17 mouse cellular contexts compared by ENCODE assay signal in the genomic region with DNA sequence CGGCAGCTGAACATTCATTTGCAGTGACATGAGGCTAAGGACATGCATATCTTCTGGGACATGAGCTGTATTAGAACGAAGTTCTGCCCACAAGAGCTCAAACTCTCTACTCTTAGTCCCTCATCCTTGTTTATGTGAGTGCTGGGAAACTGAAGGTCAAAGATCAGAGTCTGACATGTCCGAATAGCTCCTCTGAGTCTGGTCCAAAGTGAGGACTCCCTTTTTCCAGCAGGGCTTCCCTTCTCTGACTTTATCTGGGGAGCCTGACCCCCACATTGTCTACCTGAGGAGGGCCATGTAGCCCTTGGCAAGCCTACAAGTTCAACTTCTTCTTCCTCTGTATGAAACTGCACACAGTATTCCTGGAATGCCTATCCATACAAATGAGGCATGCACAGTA.
"Had no signal": no experiment of that assay in that cellular context is flagged by ENCODE, and none has a peak within 500 bp of the region (broad histone marks: within the 10 kb centered on the region; RNA-seq: fewer than 3 reads in every experiment).

No protein-coding gene starts in this region.

- ATAC-seq: lung, postnatal 0 days; midbrain, embryonic 13.5 days; midbrain, embryonic 15.5 days had no signal

- DNase-seq: lung, adult 2 months; lung, postnatal 14 days; lung, postnatal 36 days; right cerebral cortex, postnatal 14 days; thymus, adult 2 months; thymus, postnatal 25 days; thymus, postnatal 4 days had no signal

- H3K27ac ChIP-seq: lung, embryonic 15.5 days; macrophage; midbrain, embryonic 13.5 days; midbrain, embryonic 15.5 days; neural tube, embryonic 12.5 days; stomach, embryonic 15.5 days; stomach, postnatal 0 days had no signal

- H3K4me2 ChIP-seq: lung, embryonic 15.5 days; midbrain, embryonic 11.5 days; midbrain, embryonic 13.5 days; midbrain, embryonic 15.5 days; neural tube, embryonic 12.5 days; stomach, embryonic 15.5 days had no signal

- H3K27me3 ChIP-seq: lung, embryonic 15.5 days; midbrain, embryonic 13.5 days; midbrain, embryonic 15.5 days; neural tube, embryonic 12.5 days; stomach, embryonic 15.5 days had no signal

- H3K4me3 ChIP-seq: lung, embryonic 15.5 days; megakaryocyte, embryonic 14.5 days; midbrain, embryonic 13.5 days; midbrain, embryonic 15.5 days; neural tube, embryonic 12.5 days; stomach, embryonic 15.5 days had no signal

- H3K4me1 ChIP-seq: lung, embryonic 15.5 days; megakaryocyte, embryonic 14.5 days; stomach, embryonic 15.5 days had no signal

- H3K9me3 ChIP-seq: lung, embryonic 15.5 days; midbrain, embryonic 13.5 days; midbrain, embryonic 15.5 days; stomach, embryonic 15.5 days had no signal

- H3K9ac ChIP-seq: lung, embryonic 15.5 days; midbrain, embryonic 13.5 days; midbrain, embryonic 15.5 days; neural tube, embryonic 12.5 days; stomach, embryonic 15.5 days had no signal

- H3K36me3 ChIP-seq: lung, embryonic 15.5 days; midbrain, embryonic 15.5 days; neural tube, embryonic 12.5 days; stomach, embryonic 15.5 days had no signal
